Mouse (Mus musculus) kidney, adult 2 months (tissue): ENCODE data around the gene Wdr6.

Source experiments
- CTCF ChIP-seq: fragments of 200-500 bp; conservative IDR thresholded peaks from 2 replicates; pipeline ENCODE4 v1.5.1; 2011; ENCODE audit warnings: low read depth, mild to moderate bottlenecking, control low read depth, low read length, moderate library complexity, mixed read lengths; ENCODE audit not compliant: insufficient read depth, insufficient read length
- POLR2A ChIP-seq: fragments of 200-500 bp; IDR thresholded peaks from one replicate; pipeline ENCODE4 v1.6.1; 2011; ENCODE audit warnings: low read depth, low read length, control low read depth

GRCm38 (mm10) chr9:108545986-108546385, 32.6 kb downstream of the Wdr6 start:
- TF ChIP-seq POLR2A (no peak), CTCF (no peak)
